Mouse (Mus musculus): ENCODE data around the gene Cbx4. TPM values are rescaled to one million over a fixed set of nuclear protein-coding genes. Genes with fewer than 3 reads are reported as not detected.

Cbx4 gene
- total and polyA plus RNA-seq, 3 experiments = 4.7 to 12.3 (median 8.1) TPM

- WGBS = 20% methylated on average over 10 of the region's 10 CpGs
- no peaks in the 10 kb centered on the region for H3K79me2 ChIP-seq (replicated peaks; ENCODE audit: control insufficient read depth, insufficient read depth, low read length)
- H3K27ac ChIP-seq = no peak overlapping the region
- no peak overlapping the region for H3K4me3 ChIP-seq
- intact Hi-C loops (cut with DNase I) = loop anchor here (2.0 kb wide), 1 partner anchor 41 kb away; no protein-coding TSS in a partner anchor
- H3K36me3 ChIP-seq (ENCODE audit: control insufficient read depth, insufficient read depth, low read length) = no peaks in the 10 kb centered on the region
- no peak overlapping the region for H3K9ac ChIP-seq (ENCODE audit: low read depth, low read length)
- DNase-seq = no peak
- H3K4me1 ChIP-seq (ENCODE audit: control insufficient read depth, insufficient read depth, low read length) = peaks cover 14% of the 10 kb centered on the region
- H3K27me3 ChIP-seq (ENCODE audit: control insufficient read depth, insufficient read depth, low read length) = peaks cover 38% of the 10 kb centered on the region
- TF ChIP-seq CTCF (IDR thresholded peaks at IDR 0.05) (peak; percentile 74), EP300 (IDR thresholded peaks at IDR 0.05; ENCODE audit: insufficient read depth, low read depth, low read length) (no peak)
Measured at GRCm38 (mm10) chr11:119043761-119044550, 42.1 kb downstream of the Cbx4 start.

- DNase-seq = no peak
- 10% methylated on average over 4 of the region's 4 CpGs for WGBS
- TF ChIP-seq CTCF (IDR thresholded peaks at IDR 0.05) = no peak
- TF ChIP-seq EP300 (IDR thresholded peaks at IDR 0.05; ENCODE audit: insufficient read depth, low read depth, low read length) = no peak
- no peak for TF ChIP-seq POLR2A (IDR thresholded peaks at IDR 0.05; ENCODE audit: insufficient read depth, low read depth, low read length)
- no peak overlapping the region for H3K9ac ChIP-seq (ENCODE audit: low read depth, low read length)
- H3K36me3 ChIP-seq (ENCODE audit: control insufficient read depth, insufficient read depth, low read length) = no peaks in the 10 kb centered on the region
- H3K27ac ChIP-seq = no peak overlapping the region
- intact Hi-C loops (cut with DNase I) = loop anchor here (2.0 kb wide), 1 partner anchor 42 kb away; no protein-coding TSS in a partner anchor
- H3K4me3 ChIP-seq = no peak overlapping the region
- H3K79me2 ChIP-seq (replicated peaks; ENCODE audit: control insufficient read depth, insufficient read depth, low read length) = no peaks in the 10 kb centered on the region
- peaks cover 14% of the 10 kb centered on the region for H3K4me1 ChIP-seq (ENCODE audit: control insufficient read depth, insufficient read depth, low read length)
- H3K27me3 ChIP-seq (ENCODE audit: control insufficient read depth, insufficient read depth, low read length) = peaks cover 36% of the 10 kb centered on the region
Measured at GRCm38 (mm10) chr11:119043273-119043540, 42.8 kb downstream of the Cbx4 start.

GRCm38 (mm10) chr11:119042466-119043272 is 43.4 kb downstream of the Cbx4 start:
- 5% methylated on average over 52 of the region's 52 CpGs for WGBS
- Histone ChIP-seq H3K79me2 (replicated peaks; ENCODE audit: control insufficient read depth, insufficient read depth, low read length) (no peaks in the 10 kb centered on the region), H3K27ac (no peak overlapping the region), H3K36me3 (ENCODE audit: control insufficient read depth, insufficient read depth, low read length) (no peaks in the 10 kb centered on the region), H3K4me1 (ENCODE audit: control insufficient read depth, insufficient read depth, low read length) (peaks cover 14% of the 10 kb centered on the region), H3K9ac (ENCODE audit: low read depth, low read length) (no peak overlapping the region), H3K27me3 (ENCODE audit: control insufficient read depth, insufficient read depth, low read length) (peaks cover 31% of the 10 kb centered on the region), H3K4me3 (no peak overlapping the region)
- intact Hi-C loops (cut with DNase I) = loop anchor here (2.0 kb wide), 1 partner anchor 42 kb away; no protein-coding TSS in a partner anchor
- DNase-seq = no peak
- no peak for TF ChIP-seq POLR2A (IDR thresholded peaks at IDR 0.05; ENCODE audit: insufficient read depth, low read depth, low read length)
- no peak for TF ChIP-seq CTCF (IDR thresholded peaks at IDR 0.05)
- no peak for TF ChIP-seq EP300 (IDR thresholded peaks at IDR 0.05; ENCODE audit: insufficient read depth, low read depth, low read length)

GRCm38 (mm10) chr11:119041750-119042465 is 44.1 kb downstream of the Cbx4 start:
- H3K79me2 ChIP-seq (replicated peaks; ENCODE audit: control insufficient read depth, insufficient read depth, low read length) = no peaks in the 10 kb centered on the region
- no peak for DNase-seq
- H3K27me3 ChIP-seq (ENCODE audit: control insufficient read depth, insufficient read depth, low read length) = peaks cover 24% of the 10 kb centered on the region
- 3% methylated on average over 30 of the region's 31 CpGs for WGBS
- peaks cover 13% of the 10 kb centered on the region for H3K4me1 ChIP-seq (ENCODE audit: control insufficient read depth, insufficient read depth, low read length)
- H3K36me3 ChIP-seq (ENCODE audit: control insufficient read depth, insufficient read depth, low read length) = no peaks in the 10 kb centered on the region
- intact Hi-C loops (cut with DNase I) = loop anchor here (2.0 kb wide), 2 partner anchors 13 to 43 kb away; no protein-coding TSS in a partner anchor
- no peak overlapping the region for H3K9ac ChIP-seq (ENCODE audit: low read depth, low read length)
- TF ChIP-seq EP300 (IDR thresholded peaks at IDR 0.05; ENCODE audit: insufficient read depth, low read depth, low read length) = no peak
- no peak for TF ChIP-seq CTCF (IDR thresholded peaks at IDR 0.05)
- TF ChIP-seq POLR2A (IDR thresholded peaks at IDR 0.05; ENCODE audit: insufficient read depth, low read depth, low read length) = no peak
- H3K4me3 ChIP-seq = peak overlapping the region; percentile 60
- H3K27ac ChIP-seq = no peak overlapping the region

GRCm38 (mm10) chr11:119041325-119041716 is 44.7 kb downstream of the Cbx4 start:
- Histone ChIP-seq H3K27ac (peak overlapping the region; percentile 47), H3K36me3 (ENCODE audit: control insufficient read depth, insufficient read depth, low read length) (no peaks in the 10 kb centered on the region), H3K9ac (ENCODE audit: low read depth, low read length) (peak overlapping the region; percentile 80), H3K4me3 (peak overlapping the region; percentile 60), H3K79me2 (replicated peaks; ENCODE audit: control insufficient read depth, insufficient read depth, low read length) (no peaks in the 10 kb centered on the region), H3K27me3 (ENCODE audit: control insufficient read depth, insufficient read depth, low read length) (peaks cover 18% of the 10 kb centered on the region), H3K4me1 (ENCODE audit: control insufficient read depth, insufficient read depth, low read length) (peaks cover 12% of the 10 kb centered on the region)
- no peak for TF ChIP-seq CTCF (IDR thresholded peaks at IDR 0.05)
- TF ChIP-seq EP300 (IDR thresholded peaks at IDR 0.05; ENCODE audit: insufficient read depth, low read depth, low read length) = no peak; the same call in 1 of the 2 replicates
- no peak for TF ChIP-seq POLR2A (IDR thresholded peaks at IDR 0.05; ENCODE audit: insufficient read depth, low read depth, low read length)
- under 1% methylated on average over 31 of the region's 31 CpGs for WGBS
- intact Hi-C loops (cut with DNase I) = loop anchor here (2.0 kb wide), 1 partner anchor 13 kb away; no protein-coding TSS in a partner anchor
- no peak for DNase-seq
